Mouse (Mus musculus) testis, adult 2 months (tissue): ENCODE results near the gene Clstn2.

Experiments used
- CTCF ChIP-seq: fragments of 200-500 bp; IDR thresholded peaks from 2 replicates; pipeline ENCODE4 v1.5.1; 2012; ENCODE audit warnings: low read depth, mild to moderate bottlenecking, inconsistent platforms, low read length, moderate library complexity; ENCODE audit not compliant: control insufficient read depth, insufficient read depth, insufficient replicate concordance
- POLR2A ChIP-seq: fragments of 200-500 bp; IDR thresholded peaks from 2 replicates; pipeline ENCODE4 v1.6.1; 2012; ENCODE audit warnings: low read depth, mild to moderate bottlenecking, inconsistent platforms, low read length, moderate library complexity; ENCODE audit not compliant: control insufficient read depth

DNA sequence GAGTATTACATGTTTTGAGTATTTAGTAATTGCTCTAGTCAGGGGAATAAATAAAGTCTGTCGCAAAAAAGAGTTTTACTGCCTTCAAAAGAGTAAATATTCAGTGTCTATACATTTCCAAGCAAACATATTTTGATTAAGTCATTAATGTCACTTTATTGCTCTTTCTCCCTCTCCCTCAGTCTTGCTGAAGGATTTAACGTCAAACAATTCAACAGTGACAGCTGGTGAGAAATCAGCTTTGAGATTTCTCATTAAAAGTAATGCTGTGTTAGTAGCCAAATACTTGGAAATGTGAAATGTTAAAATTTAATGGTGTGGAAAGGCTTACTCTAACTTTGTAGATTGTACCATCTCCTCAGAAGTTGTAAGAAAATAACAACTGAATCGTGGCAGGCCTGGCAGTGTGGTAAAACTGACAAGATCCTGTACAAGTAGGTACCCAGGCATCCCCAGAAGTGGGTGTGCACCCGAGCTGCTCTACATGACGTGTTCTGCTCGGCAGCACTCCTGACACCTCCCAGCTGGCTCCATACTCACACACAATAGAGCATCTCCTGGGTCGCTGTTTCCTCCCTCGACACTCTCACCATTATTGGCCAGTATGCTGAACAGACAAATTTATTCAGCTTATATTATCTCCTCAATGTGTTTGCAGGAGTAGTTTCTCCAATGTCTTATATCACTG is 165.8 kb downstream of the Clstn2 start:
- TF ChIP-seq CTCF: no peak
- TF ChIP-seq POLR2A: no peak
